Mouse (Mus musculus) embryo, embryonic 9.5 days (tissue): Measurements from ENCODE around the gene Adamts20.

ENCODE experiments used
- DNase-seq: peaks from one replicate; pipeline ENCODE4 v3.0.0-alpha.2; 2017; ENCODE audit errors: extremely low spot score

Adamts20 gene

DNA sequence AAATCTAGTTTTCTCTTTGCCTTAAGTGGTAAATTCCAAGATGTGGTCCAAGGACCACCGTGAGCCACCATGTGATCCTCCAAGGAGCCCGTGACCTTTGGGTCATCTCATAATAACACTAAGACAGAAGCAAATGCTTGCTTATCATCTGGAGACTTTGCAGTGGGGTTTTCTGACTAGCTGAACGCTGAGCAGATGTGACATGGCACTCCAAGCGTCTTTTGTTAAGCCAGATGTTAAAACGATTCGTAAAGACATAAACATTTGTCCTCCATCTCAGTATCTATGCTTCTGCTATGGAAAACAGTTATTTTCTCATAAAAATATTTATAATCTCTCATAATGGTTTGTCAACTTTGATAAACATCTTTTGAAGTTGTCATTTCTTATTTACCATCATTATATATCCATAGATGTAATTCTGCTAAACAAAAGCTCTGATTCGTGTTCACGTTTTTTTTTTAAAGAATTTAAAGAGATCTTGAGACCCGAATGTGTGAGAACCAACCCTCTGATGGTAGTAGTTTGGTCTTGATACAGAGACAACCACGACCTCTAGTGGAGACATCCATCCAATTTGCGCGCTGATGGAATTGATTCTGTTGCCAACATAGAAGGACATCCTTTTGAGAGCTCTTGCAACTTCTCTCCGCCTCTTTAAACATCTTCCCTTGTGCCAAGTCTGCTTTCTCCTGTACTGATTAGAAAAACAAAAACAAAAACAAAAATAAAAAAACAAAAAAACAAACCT is 212.1 kb downstream of the Adamts20 start:
- no peak for DNase-seq

- no peak for DNase-seq
Measured at GRCm38 (mm10) chr15:94249766-94250165, 215.5 kb downstream of the Adamts20 start.

DNA sequence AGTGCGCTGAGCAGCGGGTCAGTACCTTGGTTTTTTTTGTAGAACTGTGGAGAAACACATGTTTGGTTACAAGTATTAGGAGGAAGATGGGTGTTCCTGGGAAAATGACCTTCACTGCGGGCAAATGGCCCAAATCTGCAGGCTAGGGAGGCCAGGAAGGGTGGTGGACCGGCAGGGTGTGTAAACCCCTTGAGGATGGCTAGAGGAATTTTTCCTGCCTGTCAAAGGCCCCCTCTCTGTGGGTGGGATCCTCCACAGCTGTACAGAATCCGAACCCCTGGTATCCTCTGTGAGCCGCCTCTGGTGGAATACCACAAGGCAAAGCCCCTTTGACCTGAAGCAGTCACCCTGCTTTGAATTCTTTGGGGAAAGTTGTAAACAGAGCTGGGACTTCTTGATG is 216.8 kb downstream of the Adamts20 start:
- no peak for DNase-seq

DNA sequence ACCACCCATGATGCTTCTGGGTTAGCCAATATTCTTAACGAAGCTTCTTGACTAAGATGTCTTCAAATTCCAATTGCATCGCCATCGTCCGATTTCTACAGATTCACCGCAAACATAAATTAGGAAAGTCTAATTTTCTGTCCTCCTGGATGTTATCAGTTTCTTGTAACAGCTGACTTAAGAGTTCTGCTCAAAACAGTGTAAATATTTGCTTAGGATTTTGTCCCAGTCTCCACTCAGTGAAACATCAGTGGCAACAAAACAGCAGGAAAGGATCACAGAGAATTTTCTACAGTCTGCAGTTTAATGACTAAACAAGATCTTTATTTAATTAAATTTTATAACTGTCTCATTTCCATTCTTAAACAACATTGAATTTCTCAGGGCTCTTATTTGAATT is 218.5 kb downstream of the Adamts20 start:
- DNase-seq: no peak

GRCm38 (mm10) chr15:94244336-94244735 is 220.9 kb downstream of the Adamts20 start:
- no peak for DNase-seq

DNA sequence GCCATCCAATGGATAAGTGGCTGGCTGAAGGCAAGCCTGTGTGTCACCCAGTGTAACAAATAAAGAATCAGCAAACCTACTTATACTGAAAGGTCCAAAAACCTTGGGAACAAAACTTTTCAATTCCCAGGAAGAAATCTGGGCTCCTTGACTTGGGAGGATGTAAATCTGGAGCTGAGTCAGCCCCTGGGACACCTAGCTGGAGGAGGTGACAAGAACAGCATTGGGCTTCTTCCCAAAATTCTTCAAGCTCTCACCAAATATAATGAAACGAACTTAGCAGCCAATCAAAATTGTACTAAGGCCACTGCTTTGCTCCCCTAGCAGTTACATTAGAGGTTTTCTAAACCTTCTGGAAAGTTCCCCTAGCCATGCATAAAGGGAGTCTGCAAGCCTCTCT is 223.1 kb downstream of the Adamts20 start:
- DNase-seq: no peak

DNA sequence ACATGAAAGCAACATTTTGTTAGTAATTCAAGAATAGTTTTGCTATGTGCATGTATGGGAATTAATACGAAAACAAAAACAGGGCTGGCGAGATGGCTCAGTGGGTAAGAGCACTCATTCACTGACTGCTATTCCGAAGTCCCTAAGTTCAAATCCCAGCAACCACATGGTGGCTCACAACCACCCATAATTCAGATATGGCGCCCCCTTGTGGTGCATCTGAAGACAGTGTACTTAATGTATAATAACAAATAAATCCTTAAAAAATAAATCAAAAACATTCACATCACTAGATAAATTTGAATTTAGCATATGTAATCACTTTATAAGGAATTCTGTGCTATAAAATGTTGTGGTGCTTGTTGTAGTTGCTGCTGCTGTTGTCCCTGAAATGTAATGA is 225.6 kb downstream of the Adamts20 start:
- DNase-seq: no peak

GRCm38 (mm10) chr15:94239127-94239526 is 226.1 kb downstream of the Adamts20 start:
- no peak for DNase-seq

DNA sequence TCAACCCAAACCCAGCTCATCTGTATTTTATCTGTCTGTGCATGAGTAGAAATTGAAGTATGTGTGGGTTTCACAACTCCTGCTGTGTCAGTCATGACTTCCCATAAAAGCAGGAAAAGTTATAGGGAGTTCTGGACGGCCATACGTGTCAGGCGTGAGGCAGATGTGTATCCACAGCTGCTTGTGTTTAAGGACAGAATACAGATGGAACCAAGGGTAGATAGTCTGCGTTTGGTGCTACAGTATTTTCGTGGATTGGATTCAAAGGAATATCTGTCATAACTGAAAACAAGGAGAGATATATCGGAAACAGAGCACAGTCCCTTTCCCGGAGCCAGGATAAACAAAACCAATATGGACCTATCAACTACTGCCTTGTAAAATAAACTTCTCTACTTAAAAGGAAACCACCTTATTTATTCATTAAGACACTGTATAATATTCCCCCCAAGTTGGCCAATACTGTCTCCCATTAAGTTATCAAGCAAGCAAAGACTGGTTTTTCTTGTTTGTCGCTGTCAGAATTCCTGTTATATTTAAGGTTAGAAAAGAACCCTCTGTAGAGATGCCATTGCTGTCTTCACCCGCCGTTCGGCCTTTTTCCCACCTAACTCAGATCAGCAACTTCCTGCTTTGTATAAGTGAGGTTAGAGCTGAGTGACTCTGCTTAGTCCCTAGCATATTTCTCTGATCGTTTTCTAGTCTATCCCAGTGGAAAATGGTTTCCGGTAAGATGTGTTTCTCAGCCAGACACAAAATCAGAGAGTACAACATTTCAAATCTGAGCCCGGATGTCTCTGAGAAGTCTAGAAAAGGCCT is 227.0 kb downstream of the Adamts20 start:
- no peak for DNase-seq

DNA sequence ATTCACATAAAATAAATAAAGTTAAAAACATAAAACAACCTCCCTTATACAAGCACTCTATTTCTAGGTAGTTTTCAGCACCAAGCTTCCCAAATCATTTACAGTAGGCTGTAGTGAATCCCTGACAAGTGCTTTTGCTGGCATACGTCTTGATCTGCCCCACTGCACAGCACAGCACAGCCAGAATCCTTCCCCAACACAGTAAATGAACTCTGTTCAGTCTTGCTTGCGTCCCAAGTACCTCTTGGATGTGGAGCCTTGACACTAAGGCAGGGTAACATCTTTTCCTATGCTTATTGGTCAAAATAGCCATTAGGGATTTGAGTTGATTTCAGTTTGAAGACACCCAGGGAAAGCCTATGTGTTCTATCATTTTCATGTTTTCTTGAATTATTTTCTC is 228.5 kb downstream of the Adamts20 start:
- DNase-seq: no peak

- DNase-seq: no peak
Measured at GRCm38 (mm10) chr15:94236121-94236520, 229.1 kb downstream of the Adamts20 start.

DNA sequence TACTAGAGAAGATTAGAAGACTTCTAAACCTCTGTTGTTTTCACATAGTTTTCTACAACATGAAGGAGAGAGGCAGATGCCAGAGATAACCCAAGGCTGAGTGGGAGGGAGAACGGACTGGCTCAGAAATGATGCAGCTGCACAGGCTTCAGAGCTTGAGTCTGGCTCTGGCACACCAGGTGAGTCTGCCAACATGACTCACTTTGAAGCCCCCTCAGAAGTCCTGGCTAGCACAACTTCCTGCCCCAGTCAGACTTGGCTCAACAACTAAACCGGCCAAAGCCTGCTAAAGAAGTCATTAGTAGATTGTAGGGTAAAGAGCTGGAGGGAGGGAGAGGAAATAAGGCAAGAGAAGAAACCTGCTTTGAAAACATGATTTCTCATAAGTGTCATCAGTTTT is 230.0 kb downstream of the Adamts20 start:
- DNase-seq: no peak

- no peak for DNase-seq
Measured at GRCm38 (mm10) chr15:94231246-94231645, 234.0 kb downstream of the Adamts20 start.

DNA sequence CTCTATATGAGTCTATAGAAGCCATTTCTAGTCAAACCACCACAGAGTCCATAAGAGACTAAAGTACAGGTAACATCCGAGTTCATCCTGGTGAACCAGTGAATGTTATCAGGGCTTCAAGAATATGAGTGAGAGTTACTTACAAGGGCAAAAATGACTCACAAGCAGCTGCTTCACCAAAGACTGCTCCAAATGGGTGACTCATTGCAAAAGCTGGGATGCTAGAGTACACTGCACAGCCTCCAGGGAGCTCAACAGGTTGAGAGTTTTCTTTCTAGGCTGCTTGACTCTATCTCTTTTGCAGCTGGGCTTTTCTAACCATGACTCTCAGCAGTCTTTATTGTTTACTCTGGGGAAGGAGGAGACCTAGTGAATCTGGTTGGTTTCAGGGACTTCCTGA is 237.8 kb downstream of the Adamts20 start:
- no peak for DNase-seq

DNA sequence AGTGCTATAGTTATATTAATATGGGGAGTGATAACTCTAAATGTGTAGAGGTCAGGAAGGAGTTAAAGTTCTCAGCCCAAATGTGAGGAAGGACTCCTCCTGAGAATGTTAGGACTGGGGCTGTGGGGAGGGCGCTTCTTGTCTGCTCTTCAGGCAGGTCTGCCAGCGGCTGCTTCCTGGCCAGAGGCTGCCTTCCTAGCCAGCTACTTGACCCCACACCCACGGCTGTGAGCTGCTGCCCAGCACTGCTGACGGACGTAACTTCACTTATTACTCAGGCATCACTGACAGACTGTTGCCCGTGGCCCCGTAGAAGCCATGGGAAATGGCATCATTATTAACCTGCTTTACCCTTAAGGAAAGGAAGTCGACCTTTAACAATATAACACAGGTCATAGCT is 242.1 kb downstream of the Adamts20 start:
- no peak for DNase-seq

GRCm38 (mm10) chr15:94220686-94221085 is 244.5 kb downstream of the Adamts20 start:
- no peak for DNase-seq
